Mouse (Mus musculus): ENCODE measurements around the gene Zbtb40.

DNA sequence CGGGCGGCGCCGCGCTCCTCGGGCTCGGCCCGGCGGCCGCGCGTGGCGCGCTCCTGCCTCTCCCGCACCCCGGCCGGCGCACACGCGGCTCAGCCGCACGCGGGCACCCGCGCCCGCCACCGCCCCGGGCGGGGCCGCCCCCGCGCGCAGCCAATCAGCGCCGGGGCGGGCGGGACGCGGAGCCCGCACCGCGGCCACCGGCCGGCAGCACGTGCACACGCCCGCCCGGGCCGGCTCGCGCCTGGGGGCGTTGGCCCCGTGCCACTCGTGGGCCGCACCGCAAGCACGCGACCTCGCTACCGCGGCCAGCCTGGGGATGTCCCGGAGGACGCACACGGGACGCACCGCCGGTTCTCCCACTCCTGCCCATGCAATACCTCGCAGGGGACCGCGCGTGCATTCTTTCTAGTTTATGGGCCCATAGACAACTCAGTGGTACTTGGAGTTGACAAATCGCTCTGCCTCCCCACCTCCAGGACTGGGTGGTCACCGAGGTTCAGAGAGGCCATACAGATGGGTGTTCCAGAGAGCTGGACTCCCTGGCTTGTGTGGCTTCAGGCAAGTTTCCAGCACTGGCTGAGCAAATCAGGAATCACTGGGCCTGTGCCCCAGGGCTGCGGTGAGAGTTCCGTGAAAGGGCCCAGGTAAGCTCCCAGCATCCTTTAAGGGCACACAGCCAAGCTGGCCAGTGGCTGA, 91.7 kb downstream of the Zbtb40 start, which contains the start of gene Epha8:
- TF ChIP-seq CTCF (IDR thresholded peaks at IDR 0.05; ENCODE audit: low read depth, low read length) = no peak
- no peak for TF ChIP-seq POLR2A (IDR thresholded peaks at IDR 0.05; ENCODE audit: extremely low read depth, insufficient read depth, low read length)
